Mouse (Mus musculus) E14TG2a.4 (cell line): ENCODE measurements around the gene Gatd1.

Experiments
- CTCF ChIP-seq: conservative IDR thresholded peaks from 2 replicates; pipeline ENCODE4 v1.5.1; 2014; ENCODE audit warnings: low read length
- POU5F1 ChIP-seq: IDR thresholded peaks from 2 replicates; pipeline ENCODE4 v1.6.1; 2014; ENCODE audit warnings: low read length, borderline replicate concordance

DNA sequence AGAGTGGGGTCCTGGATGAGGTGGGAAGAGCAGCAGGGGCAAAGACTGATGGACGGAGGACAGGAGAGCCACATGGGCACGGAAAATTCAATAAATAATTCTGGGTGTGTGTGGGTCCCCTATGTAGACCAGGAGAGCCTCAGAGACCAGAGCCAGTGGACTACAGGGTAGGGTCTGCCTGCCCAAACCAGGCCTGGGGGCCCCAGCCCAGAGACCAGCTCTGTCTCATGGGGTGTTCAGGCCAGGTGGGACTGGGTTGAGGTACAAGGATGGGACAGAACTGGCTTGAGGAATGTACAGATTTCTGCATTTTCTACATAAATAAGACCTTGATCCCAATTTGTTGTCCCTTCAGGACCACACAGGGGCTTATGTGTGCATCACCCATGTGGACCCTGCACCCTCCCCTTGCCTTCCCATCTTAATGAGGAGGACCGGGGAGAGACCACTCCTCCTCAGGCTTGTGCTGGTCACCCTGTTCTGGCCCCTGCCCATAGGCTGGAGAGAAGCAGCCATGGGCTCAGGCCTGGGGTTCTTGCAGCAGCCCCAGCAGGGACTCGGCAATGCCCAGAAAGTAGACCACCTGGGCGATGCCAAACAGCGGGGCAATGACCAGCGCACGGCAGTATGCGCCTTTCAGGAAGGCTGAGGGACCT, 16.8 kb upstream of the Gatd1 start:
- TF ChIP-seq CTCF (no peak), POU5F1 (no peak)
